Mouse (Mus musculus): ENCODE results near the gene Hist1h1c. TPM values are rescaled to one million over a fixed set of nuclear protein-coding genes. Genes with fewer than 3 reads are reported as not detected.
"Not testable (repeated sequence)": the region's sequence is repeated elsewhere in the genome, so short reads cannot be mapped to it uniquely, and the experiment has no call there.

The Hist1h1c gene
- total RNA-seq, 2 experiments from 2014 or later, result 152 to 577 TPM

DNA sequence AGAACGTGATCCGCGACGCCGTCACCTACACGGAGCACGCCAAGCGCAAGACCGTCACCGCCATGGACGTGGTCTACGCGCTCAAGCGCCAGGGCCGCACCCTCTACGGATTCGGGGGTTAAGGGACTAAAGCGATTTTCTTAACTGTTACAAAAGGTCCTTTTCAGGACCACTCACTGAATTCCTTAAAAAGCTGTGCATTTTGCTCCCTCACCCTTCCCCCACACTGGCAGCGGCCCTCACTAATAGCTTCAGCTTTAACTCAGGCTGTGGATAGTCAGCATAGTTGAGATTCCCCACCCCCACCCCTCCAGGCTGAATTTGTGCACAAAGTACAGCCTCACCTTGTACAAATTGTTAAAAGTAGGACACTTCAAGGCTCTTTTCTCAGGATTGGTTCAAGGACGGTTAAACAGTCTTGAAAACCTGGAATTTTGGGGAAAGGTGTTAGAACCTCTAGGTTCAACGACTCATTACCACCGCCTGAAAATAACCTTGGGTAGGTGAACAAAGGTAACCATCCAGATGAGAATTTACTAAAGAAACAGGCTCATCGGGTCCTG lies 18.7 kb downstream of the Hist1h1c start:
- peak; percentile 38 for ATAC-seq (replicated peaks; ENCODE audit: low FRiP score, low TSS enrichment, poor library complexity, severe bottlenecking)

DNA sequence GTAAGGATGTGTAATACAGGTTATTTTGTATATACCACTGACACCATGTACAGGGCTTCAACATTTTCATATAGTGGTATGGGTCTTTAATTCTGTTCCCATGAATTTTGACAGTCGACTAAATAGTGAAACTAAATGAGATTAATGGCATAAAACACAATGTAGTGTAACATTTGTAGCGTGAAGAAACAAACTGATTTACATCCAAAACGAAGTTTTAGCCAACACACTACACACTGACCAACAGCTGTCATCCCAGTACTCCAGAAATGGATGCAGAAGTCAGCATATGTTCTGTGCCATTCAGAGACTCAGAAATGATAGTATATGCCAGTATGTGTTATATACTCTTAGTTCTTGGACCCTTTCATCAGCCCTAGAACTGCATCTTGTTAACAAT lies 19.3 kb downstream of the Hist1h1c start:
- no peak for ATAC-seq (replicated peaks; ENCODE audit: low FRiP score, low TSS enrichment, poor library complexity, severe bottlenecking)

DNA sequence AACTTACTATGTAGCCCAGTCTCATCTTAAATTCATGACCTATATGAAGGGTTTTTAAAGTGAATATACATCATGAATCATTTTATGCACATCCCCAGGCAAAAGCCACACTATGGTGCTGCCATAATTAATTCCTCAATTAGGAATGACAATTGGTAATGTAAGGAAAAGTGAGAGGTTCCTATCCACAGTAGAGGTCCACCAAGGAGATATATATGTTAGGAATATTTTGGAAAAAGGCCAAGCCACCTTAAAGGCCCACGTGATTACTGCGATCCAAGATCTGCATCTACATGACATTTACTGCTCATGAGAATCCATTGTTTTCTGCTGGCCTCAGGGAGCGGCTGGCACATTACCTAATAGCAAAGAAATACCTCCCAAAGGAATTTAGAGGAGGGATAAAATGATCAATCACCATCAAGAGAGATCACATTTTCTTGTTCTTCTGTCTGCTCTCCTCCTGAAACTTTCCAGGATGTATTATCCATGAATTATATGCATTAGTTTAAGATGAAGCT lies 20.7 kb downstream of the Hist1h1c start:
- no peak for ATAC-seq (replicated peaks; ENCODE audit: low FRiP score, low TSS enrichment, poor library complexity, severe bottlenecking)

DNA sequence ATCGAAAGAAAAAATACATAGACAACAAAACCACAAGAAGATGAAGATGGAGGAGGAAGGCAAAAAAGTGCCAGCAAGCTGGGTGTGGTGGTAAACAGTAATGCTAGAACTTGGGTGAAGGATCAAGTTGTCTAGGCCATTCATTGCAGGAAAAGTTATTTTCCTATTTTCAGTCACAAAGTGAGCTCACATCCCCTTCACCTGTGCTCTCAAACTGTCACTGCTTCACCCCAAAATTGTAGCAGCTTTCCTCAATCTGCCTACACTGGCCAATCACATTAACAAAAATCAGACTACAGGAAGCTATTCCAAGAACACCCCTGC lies 21.3 kb downstream of the Hist1h1c start:
- ATAC-seq (replicated peaks; ENCODE audit: low FRiP score, low TSS enrichment, poor library complexity, severe bottlenecking), result no peak

DNA sequence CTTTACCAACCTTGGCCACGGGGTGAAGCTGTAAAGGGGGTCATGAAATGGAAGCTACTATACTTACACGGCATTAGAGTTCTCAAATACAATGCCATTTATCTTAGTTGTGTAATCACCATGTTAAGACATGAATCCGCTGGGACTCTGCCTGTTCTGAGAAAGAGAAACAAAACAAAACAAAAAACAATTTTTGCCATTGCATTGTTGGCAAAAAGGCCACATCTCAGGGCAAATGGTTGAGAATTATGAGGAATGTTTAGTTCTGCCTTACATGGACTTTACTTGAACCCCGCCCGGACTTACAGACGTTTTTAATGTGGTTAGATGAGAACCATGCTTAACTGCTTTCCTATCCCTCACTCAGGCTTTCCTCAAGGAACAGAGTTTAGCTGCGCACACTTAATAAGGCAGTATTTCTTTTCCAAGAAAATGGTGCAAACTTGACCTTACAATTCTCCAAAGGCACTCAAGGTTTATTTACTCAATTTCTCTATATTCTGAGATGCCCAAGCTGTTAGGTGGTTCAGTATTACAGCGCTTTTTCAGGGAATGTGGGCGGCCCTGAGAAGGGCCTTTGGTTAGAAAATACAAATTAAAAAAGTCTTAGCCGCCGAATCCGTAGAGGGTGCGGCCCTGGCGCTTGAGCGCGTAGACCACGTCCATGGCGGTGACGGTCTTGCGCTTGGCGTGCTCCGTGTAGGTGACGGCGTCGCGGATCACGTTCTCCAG lies 21.8 kb downstream of the Hist1h1c start:
- ATAC-seq (replicated peaks; ENCODE audit: low FRiP score, low TSS enrichment, poor library complexity, severe bottlenecking), result no peak

DNA sequence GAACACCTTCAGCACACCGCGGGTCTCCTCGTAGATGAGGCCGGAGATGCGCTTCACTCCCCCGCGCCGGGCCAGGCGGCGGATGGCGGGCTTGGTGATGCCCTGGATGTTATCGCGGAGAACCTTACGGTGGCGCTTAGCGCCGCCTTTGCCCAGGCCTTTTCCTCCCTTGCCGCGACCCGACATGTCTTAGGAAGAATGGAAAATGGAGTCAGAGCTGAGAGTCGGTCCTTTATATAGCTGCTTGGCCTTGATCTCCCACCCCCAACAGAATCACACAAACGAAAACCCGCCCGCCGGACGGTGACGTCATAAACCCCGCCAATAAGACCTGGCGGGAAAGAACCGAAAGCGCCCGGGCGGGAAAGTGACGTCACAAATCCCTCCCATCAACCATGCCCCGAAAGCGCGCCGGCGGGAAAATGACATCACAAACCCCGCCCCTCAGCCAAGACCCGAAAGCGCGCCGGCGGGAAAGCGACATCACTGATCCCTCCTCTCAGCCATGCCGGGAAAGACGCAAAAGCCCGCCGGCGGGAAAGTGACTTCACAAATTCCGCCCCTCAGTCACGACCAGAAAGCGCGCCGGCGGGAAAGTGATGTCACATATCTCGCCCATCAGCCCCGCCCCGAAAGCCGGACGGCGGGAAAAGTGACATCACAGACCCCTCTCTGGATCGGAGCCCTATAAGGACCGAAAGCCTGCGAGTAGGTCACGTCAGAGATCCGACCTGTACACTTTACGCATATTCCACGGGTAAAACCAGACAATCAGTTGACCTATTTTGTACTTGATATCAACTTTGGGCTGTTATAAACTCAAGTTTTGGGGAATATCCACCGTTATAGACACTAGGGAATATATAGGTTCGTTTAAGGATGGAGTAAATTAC lies 22.6 kb downstream of the Hist1h1c start, which contains the start of gene Hist1h4a:
Gene Hist1h4a (minus strand): TSS at position 259 of the 893 bp plus-strand sequence.
- ATAC-seq (replicated peaks; ENCODE audit: low FRiP score, low TSS enrichment, poor library complexity, severe bottlenecking), result peak; percentile 42

DNA sequence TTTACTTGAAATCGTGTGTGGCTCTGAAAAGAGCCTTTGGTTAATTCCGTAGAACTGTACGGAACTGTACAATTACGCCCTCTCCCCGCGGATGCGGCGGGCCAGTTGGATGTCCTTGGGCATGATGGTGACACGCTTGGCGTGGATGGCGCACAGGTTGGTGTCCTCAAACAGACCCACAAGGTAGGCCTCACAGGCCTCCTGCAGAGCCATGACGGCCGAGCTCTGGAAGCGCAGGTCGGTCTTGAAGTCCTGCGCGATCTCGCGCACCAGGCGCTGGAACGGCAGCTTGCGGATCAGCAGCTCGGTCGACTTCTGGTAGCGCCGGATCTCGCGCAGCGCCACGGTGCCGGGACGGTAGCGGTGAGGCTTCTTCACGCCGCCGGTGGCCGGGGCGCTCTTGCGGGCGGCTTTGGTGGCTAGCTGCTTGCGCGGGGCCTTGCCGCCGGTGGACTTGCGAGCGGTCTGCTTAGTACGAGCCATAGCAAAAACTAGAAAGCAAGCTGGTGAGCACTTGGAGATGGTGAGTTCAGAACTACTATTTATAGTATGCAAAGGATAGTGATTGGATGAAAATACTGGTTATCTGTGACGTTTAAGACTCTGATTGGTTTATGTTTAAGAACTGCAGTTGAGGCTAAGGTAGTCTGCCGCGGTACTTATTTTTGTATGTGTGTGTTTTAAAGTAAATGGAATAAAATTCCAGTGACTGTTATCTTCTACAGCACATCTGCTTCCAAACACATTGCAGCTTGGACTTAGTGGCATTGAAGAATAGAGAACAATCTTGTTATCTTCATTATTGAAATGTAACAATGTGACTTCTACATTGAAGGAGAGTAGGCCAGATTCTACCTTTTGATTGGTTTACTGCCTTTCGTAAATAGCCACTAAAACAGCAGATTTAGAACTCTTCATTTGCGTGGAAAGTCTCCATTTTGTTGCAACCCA lies 23.5 kb downstream of the Hist1h1c start, which contains the start of gene Hist1h3a:
Gene Hist1h3a (minus strand): TSS at position 516 of the 951 bp plus-strand sequence.
- peak; percentile 40 for ATAC-seq (replicated peaks; ENCODE audit: low FRiP score, low TSS enrichment, poor library complexity, severe bottlenecking)

DNA sequence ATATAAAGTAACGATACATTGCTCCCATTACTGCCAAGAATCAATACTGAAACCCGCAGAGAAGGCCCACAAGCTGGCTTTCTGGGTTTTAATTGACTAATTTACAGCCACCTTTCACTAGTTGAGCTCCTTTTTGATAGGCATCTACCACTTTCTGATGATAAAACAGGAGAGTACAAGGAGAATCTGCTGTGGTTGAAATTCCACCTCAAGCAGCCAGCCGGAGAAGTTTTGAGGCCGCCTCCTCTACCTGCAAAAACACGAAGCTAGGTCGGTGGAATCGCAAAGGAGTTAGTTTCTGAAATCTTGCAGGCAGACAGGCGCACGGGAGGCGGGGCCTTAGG lies 24.6 kb downstream of the Hist1h1c start:
- ATAC-seq (replicated peaks; ENCODE audit: low FRiP score, low TSS enrichment, poor library complexity, severe bottlenecking), result no peak

DNA sequence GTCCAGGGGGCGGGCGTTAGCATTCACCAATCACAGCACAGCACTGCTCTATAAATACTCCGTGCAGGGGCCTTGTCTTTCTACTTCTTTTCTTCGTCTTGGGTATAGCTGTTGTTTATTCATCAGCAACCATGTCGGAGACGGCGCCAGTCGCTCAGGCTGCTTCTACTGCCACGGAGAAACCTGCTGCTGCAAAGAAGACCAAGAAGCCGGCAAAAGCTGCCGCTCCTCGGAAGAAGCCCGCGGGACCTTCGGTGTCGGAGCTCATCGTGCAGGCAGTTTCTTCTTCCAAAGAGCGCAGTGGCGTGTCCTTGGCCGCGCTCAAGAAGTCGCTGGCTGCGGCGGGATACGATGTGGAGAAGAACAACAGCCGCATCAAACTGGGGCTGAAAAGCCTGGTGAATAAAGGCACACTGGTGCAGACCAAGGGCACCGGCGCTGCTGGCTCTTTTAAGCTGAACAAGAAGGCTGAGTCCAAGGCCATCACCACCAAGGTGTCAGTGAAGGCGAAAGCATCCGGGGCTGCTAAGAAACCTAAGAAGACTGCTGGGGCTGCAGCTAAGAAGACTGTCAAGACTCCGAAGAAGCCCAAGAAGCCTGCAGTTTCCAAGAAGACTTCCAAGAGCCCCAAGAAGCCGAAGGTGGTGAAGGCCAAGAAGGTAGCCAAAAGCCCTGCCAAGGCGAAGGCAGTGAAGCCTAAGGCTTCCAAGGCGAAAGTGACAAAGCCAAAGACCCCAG lies 25.1 kb downstream of the Hist1h1c start, which contains the start of gene Hist1h1a:
Gene Hist1h1a (plus strand): TSS at position 81 of the 738 bp plus-strand sequence.
- ATAC-seq (replicated peaks; ENCODE audit: low FRiP score, low TSS enrichment, poor library complexity, severe bottlenecking), result peak; percentile 43

DNA sequence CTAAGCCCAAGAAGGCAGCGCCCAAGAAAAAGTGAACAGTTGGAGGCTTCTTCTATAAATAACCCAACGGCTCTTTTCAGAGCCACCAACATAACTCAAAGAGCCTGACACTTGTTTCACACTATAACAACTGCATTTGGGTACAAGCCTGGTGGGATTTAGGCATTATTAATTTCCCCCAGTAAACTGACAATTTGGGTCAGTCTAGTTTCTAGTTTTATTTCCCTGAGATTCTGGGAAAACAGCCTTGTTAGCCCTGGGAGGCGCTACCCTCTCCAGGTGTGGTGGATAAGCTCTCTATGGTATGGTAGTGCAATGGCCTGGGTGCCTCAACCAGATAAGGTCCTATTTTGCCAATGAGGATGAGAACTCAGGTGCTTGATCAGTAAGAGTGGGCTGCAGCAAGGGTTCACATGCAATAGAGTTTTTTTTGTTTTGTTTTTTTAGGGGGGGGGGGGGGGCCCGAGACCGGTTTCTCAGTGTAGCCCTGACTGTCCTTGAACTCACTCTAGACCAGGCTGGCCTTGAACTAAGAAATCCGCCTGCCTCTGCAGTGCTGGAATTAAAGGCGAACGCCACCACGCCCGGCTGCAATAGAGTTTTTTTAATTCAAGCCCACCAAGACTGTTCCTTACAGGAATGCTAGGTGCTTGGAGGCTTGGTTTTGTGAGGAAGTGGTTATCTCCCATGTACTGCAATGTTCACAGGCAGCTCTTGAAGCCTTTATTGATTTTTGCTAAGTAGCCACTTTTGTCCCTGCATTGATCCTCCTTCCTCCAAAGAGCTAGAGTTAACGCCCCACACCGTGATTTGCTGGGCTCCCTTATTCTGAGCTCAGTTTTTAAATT lies 25.9 kb downstream of the Hist1h1c start:
- ATAC-seq (replicated peaks; ENCODE audit: low FRiP score, low TSS enrichment, poor library complexity, severe bottlenecking), result no peak

DNA sequence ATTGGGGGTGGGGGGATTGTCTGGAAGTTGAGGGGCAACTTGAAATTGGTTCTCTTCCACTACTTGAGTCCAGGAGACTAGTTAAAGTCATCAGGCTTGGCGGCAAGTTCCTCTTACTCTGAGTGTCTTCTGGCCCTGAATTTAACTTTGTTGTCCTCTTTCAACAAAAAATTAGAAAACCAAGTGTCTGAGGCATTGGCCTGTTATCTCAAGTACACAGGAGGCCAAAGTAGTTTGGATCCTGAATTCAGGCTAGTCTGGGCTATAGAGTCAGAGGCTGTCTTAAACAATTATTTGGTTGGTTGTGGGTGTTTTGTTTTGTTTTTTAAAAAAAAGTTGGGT lies 26.5 kb downstream of the Hist1h1c start:
- no peak for ATAC-seq (replicated peaks; ENCODE audit: low FRiP score, low TSS enrichment, poor library complexity, severe bottlenecking)

DNA sequence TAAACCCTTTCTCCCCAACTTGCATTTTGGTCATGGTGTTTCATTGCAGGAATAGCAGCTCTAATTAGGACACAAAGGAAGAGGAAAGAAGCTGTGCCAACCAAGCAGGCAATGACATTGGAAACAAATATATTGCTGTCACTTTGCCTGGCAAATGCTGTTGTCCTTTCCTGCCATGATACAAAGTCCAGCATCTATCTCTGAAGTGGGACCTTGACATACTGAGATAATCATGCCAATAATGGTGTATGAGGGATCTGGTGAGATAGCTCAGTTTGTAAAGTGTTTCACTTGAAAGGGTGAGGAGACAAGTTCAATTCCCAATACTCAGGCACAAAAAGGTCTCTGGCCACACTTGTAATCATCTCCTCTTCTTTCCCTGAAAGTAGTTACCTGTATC lies 28.2 kb downstream of the Hist1h1c start:
- ATAC-seq (replicated peaks; ENCODE audit: low FRiP score, low TSS enrichment, poor library complexity, severe bottlenecking), result no peak

DNA sequence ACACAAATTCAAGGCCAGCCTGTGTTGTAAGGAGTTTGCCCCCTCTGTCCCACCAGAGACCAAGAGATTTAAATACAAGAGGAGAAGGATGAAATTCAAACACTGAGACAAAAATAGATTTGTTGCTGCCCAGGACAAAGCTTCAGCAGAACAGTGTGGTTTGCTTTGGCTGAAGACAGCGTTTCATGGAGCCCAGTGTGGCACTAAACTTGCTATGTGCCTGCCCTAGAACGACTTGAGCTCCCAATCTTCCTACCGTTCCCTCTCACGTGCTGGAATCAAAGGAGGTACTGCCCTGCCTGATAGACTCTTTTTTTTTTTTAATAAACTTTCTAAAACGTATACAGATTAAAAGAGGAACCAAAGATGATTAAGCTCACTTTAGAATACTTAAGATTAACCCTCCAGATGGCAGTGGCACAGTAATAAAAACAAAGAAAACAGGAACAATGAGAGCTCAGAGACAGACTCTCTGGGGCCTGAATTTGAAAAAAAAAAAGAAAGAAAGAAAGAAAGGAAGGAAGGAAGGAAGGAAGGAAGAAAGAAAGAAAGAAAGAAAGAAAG lies 30.3 kb downstream of the Hist1h1c start:
- ATAC-seq (replicated peaks; ENCODE audit: low FRiP score, low TSS enrichment, poor library complexity, severe bottlenecking), result no peak

DNA sequence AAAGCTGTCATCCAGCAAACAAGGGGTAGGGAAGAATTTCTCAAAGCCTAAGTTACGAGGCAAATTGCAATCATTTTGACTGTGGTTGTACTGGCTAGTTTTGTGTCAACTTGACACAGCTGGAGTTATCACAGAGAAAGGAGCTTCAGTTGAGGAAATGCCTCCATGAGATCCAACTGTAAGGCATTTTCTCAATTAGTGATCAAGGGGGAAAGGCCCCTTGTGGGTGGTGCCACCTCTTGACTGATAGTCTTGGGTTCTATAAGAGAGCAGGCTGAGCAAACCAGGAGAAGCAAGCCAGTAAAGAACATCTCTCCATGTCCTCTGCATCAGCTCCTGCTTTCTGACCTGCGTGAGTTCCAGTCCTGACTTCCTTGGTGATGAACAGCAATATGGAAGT lies 31.0 kb downstream of the Hist1h1c start, which contains the start of gene Trim38:
Gene Trim38 (plus strand): TSS at position 301 of the 400 bp plus-strand sequence.
- ATAC-seq (replicated peaks; ENCODE audit: low FRiP score, low TSS enrichment, poor library complexity, severe bottlenecking), result not testable (repeated sequence)

DNA sequence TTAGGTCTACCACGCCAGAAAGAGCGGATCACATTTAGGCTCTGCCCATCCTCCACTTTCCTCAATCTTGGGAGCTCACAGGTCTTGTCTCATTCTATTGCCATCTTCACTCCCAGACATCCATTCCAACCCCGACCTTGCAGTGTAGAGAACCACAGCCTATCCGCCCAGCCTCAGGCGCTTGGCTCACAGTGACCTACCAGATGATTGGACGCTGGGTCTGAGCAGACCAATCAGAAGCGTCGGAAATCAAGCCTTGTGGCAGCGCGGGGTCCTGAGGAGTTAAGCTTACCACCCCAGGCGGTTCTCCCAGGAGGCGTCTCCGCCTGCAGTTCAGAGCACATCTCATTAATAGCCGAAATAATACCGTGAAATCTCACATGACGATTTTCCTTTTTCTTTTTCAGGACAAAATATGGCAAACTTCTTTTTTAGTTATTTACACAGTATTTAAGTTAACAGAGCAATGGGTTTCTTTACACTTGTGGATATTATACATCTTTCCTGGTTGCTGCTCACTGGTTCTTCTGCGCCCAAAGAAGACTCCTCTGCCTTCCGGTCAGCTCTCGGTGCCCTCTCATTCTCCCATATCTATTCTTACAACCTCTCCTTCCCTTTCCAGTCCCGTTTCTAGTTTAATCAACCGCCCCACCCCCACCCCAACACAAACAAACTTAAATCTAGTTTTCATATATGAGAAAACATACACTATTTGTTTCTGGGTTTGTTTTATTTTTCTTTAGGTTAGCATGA lies 34.1 kb downstream of the Hist1h1c start:
- peak; percentile 88 for ATAC-seq (replicated peaks; ENCODE audit: low FRiP score, low TSS enrichment, poor library complexity, severe bottlenecking)

DNA sequence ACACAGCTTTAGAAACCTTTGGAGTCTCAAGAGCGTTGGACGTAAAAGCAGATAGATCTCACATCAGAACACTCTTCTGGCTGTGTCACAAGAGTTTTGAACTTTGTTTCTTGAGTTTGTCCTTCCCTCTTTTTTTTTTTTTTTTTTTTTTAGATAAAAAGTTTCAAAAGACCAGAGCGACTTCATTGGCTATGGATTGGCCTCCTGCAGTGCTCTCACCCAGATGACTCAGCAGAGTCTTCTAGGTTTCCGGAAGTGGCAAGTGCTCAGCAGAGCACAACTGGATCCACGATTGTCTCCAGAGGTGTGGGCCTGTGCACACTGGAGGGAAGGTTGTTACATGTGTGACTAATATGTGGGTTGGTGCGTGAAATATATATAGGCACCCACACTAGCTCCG lies 39.7 kb downstream of the Hist1h1c start:
- no peak for ATAC-seq (replicated peaks; ENCODE audit: low FRiP score, low TSS enrichment, poor library complexity, severe bottlenecking)

All from megakaryocyte-erythroid progenitor cell, adult 5-6 weeks (primary cell).